In genomic region chr15:78248410-78248809, GRCm38 (mm10) we compare ENCODE assay signal across 13 mouse cellular contexts. TPM values are rescaled to one million over a fixed set of nuclear protein-coding genes. Genes with fewer than 3 reads are reported as not detected.
A peak's percentile ranks its signal among the peaks of the same experiment; 100 is the strongest.
DNase-seq lines count a peak whose midpoint lies in the region; ATAC-seq lines count a peak whose summit lies in the region.
"Had no signal": no experiment of that assay in that cellular context is flagged by ENCODE, and none has a peak within 500 bp of the region (broad histone marks: within the 10 kb centered on the region; RNA-seq: fewer than 3 reads in every experiment).

No protein-coding gene starts in this region.

- no peaks in the 10 kb centered on the region for H3K36me3 ChIP-seq in kidney, embryonic 15.5 days
- H3K36me3 ChIP-seq: heart, embryonic 15.5 days; lung, embryonic 15.5 days had no signal

- H3K4me2 ChIP-seq in kidney, embryonic 15.5 days, result no peak overlapping the region
- H3K4me2 ChIP-seq: heart, embryonic 15.5 days; lung, embryonic 15.5 days had no signal

- H3K4me3 ChIP-seq in kidney, embryonic 15.5 days (replicated peaks), result no peak overlapping the region
- H3K4me3 ChIP-seq: heart, embryonic 15.5 days; lung, embryonic 15.5 days had no signal

- intact Hi-C loops in gastrocnemius, postnatal 14 days (cut with DNase I; ENCODE audit: low total_unique reads), result loop anchor here (5.0 kb wide), 1 partner anchor 71 kb away; no protein-coding TSS in a partner anchor
- intact Hi-C loops in left cerebral cortex, postnatal 10 days (cut with DNase I), result no loop called here

- ATAC-seq in neutrophil, adult 5-6 weeks (ENCODE audit: extremely low read depth, insufficient number of reproducible peaks, low FRiP score, poor library complexity, severe bottlenecking), result peak; percentile 50
- ATAC-seq in kidney, embryonic 15.5 days (replicated peaks; ENCODE audit: low FRiP score), result no peak
- ATAC-seq: inflammation-experienced regulatory T-cells, adult 6 months had no signal

- WGBS in kidney, embryonic 15.5 days, result 60% methylated on average over 3 of the region's 3 CpGs

- no peaks in the 10 kb centered on the region for H3K9me3 ChIP-seq in kidney, embryonic 15.5 days (replicated peaks)
- H3K9me3 ChIP-seq: heart, embryonic 15.5 days; lung, embryonic 15.5 days had no signal

- peak; percentile 86 for DNase-seq in 416B (ENCODE audit: low read depth)
- peak; percentile 31 for DNase-seq in T-cell, adult 2 months (ENCODE audit: low spot score)
- peak; percentile 31 for DNase-seq in lung, postnatal 10 days
- no peak for DNase-seq in gastrocnemius, postnatal 14 days
- DNase-seq in left cerebral cortex, postnatal 10 days (ENCODE audit: extremely low spot score in 1 of 2, low spot score in 2 of 2), result no peak
- no peak for DNase-seq in cerebellum, postnatal 36 days

- H3K9ac ChIP-seq in kidney, embryonic 15.5 days, result no peak overlapping the region
- H3K9ac ChIP-seq: heart, embryonic 15.5 days; lung, embryonic 15.5 days had no signal

- no peaks in the 10 kb centered on the region for H3K4me1 ChIP-seq in kidney, embryonic 15.5 days

- no peak overlapping the region for H3K27ac ChIP-seq in kidney, embryonic 15.5 days
- H3K27ac ChIP-seq: heart, embryonic 15.5 days; lung, embryonic 15.5 days had no signal

- H3K27me3 ChIP-seq in kidney, embryonic 15.5 days, result peaks cover 3% of the 10 kb centered on the region; the same call in 1 of the 2 replicates
- H3K27me3 ChIP-seq: lung, embryonic 15.5 days had no signal

RNA-seq across cellular contexts. Expression of gene Ncf4, which starts 3.8 kb away (rescaled TPM):
- total RNA-seq in neutrophil, adult 5-6 weeks (2017), result 225 and 254 TPM in 2 replicates
- 1 to 10 TPM in 1 of 2 experiments, under 1 TPM in 1; 1.00 to 3.0 TPM for total RNA-seq in gastrocnemius, postnatal 14 days (2021)
- total RNA-seq in left cerebral cortex, postnatal 10 days (2021), result 1 to 10 TPM in 1 of 2 experiments, under 1 TPM in 1; 0.89 to 1.0 TPM
- 3.5 and 4.0 TPM in 2 replicates for polyA plus RNA-seq in kidney, embryonic 15.5 days (2015; fragmentation: Nextera tagmentation; extraction: Ambion mirVana)

RNA-seq across cellular contexts. Expression of gene Pvalb, which starts 42.2 kb away (rescaled TPM):
- not detected in 2 replicates for total RNA-seq in neutrophil, adult 5-6 weeks (2017)
- over 10,000 TPM; 19,167 to 21,154 TPM for total RNA-seq in gastrocnemius, postnatal 14 days (2021)
- total RNA-seq in left cerebral cortex, postnatal 10 days (2021), result 1 to 10 TPM; 4.4 to 5.0 TPM
- polyA plus RNA-seq in kidney, embryonic 15.5 days (2015; fragmentation: Nextera tagmentation; extraction: Ambion mirVana), result not detected in 2 replicates
- polyA plus RNA-seq: inflammation-experienced regulatory T-cells, adult 6 months; neural tube, embryonic 11.5 days; stomach, embryonic 14.5 days had no signal

RNA-seq across cellular contexts. Expression of gene Csf2rb2, which starts 57.1 kb away (rescaled TPM):
- 7.3 and 8.1 TPM in 2 replicates for total RNA-seq in neutrophil, adult 5-6 weeks (2017)
- 1 to 10 TPM in 1 of 2 experiments, under 1 TPM in 1; 0.93 to 1.9 TPM for total RNA-seq in gastrocnemius, postnatal 14 days (2021)
- under 1 TPM; 0.69 to 0.77 TPM for total RNA-seq in left cerebral cortex, postnatal 10 days (2021)
- polyA plus RNA-seq in kidney, embryonic 15.5 days (2015; fragmentation: Nextera tagmentation; extraction: Ambion mirVana), result 0.19 and 0.35 TPM in 2 replicates

Comparison
In these comparisons a context has a peak if more than half of its experiments do, and no peak if none do; other contexts are left out.
1. DNase-seq: peak in 416B (single experiment), T-cell, adult 2 months (single experiment) and lung, postnatal 10 days (single experiment); none in gastrocnemius, postnatal 14 days (single experiment), left cerebral cortex, postnatal 10 days (0 of 2) and cerebellum, postnatal 36 days (0 of 2).
2. RNA of gene Ncf4, which starts 3.8 kb away (total RNA-seq): 225 to 254 TPM in neutrophil, adult 5-6 weeks; 1.00 to 3.0 TPM in gastrocnemius, postnatal 14 days and 0.89 to 1.0 TPM in left cerebral cortex, postnatal 10 days; every median in the first group is over 10 times any median in the second.
3. RNA of gene Pvalb, which starts 42.2 kb away (total RNA-seq): 19,167 to 21,154 TPM in gastrocnemius, postnatal 14 days; 4.4 to 5.0 TPM in left cerebral cortex, postnatal 10 days and not detected in neutrophil, adult 5-6 weeks; every median in the first group is over 1,000 times any median in the second.